ENCODE assay signal across 24 mouse cellular contexts in genomic region chr6:3926140-3926539, GRCm38 (mm10).
DNase-seq lines count a peak whose midpoint lies in the region; ATAC-seq and TF ChIP-seq lines count a peak whose summit lies in the region.
"Had no signal": no experiment of that assay in that cellular context is flagged by ENCODE, and none has a peak within 500 bp of the region (broad histone marks: within the 10 kb centered on the region; RNA-seq: fewer than 3 reads in every experiment).

No protein-coding gene starts in this region.

- TF ChIP-seq EP300 in CH12.LX (IDR thresholded peaks at IDR 0.05; ENCODE audit: low read length) = 0 out of 2 replicates have a peak, but pooled peaks have one; percentile 8

- dilution Hi-C loops in CH12.LX (cut with MboI; ENCODE audit: extremely low pct_ligation_motif_present, extremely low pct_unique_long_range_greater_than_20kb, low sequenced_read_pairs) = no loop called here

- H3K4me1 ChIP-seq in CH12.LX (ENCODE audit: control insufficient read depth in 1 of 2, insufficient read depth in 2 of 2) = no peaks in the 10 kb centered on the region; a peak in 1 of 4 replicates
- H3K4me1 ChIP-seq: embryonic facial prominence, embryonic 13.5 days; embryonic facial prominence, embryonic 15.5 days; forebrain, embryonic 10.5 days; forebrain, embryonic 12.5 days had no signal

- no peak overlapping the region for H3K27ac ChIP-seq in CH12.LX (ENCODE audit: insufficient read depth, low read depth)
- H3K27ac ChIP-seq: embryonic facial prominence, embryonic 13.5 days; embryonic facial prominence, embryonic 15.5 days; forebrain, embryonic 10.5 days; forebrain, embryonic 12.5 days had no signal

- no peaks in the 10 kb centered on the region for H3K27me3 ChIP-seq in CH12.LX (replicated peaks)
- H3K27me3 ChIP-seq: embryonic facial prominence, embryonic 13.5 days; embryonic facial prominence, embryonic 15.5 days; forebrain, embryonic 12.5 days had no signal

- peak; percentile 1 for DNase-seq in 416B (ENCODE audit: low read depth)
- DNase-seq in CH12.LX (ENCODE audit: extremely low read depth) = peak; percentile 7
- no peak for DNase-seq in cerebellum, adult 11 months
- DNase-seq in heart, adult 8-10 months (ENCODE audit: low spot score) = no peak
- DNase-seq in kidney, adult 18-20 months = no peak
- DNase-seq: adrenal gland, adult 2 months; adrenal gland, postnatal 10 days; adrenal gland, postnatal 25 days; B cell, adult 2 months; cerebellum, adult 18-20 months; cerebellum, adult 8-10 months; cerebellum, adult 9-11 months; cerebellum, postnatal 14 days; cerebellum, postnatal 36 days; embryo, embryonic 11 days had no signal

- H3K4me2 ChIP-seq in CH12.LX (ENCODE audit: insufficient read depth, low read depth, poor library complexity, severe bottlenecking) = no peak overlapping the region; the same call in 1 of the 2 replicates
- H3K4me2 ChIP-seq: embryonic facial prominence, embryonic 13.5 days; embryonic facial prominence, embryonic 15.5 days; forebrain, embryonic 12.5 days had no signal

- ATAC-seq in megakaryocyte, adult 5-6 weeks (ENCODE audit: poor library complexity, severe bottlenecking) = 0 out of 2 replicates have a peak, but pooled peaks have one; percentile 18
- ATAC-seq: CD4-positive, CD25-positive, alpha-beta regulatory T cell, adult 4 months; forebrain, embryonic 14.5 days; forebrain, embryonic 16.5 days had no signal

- no peaks in the 10 kb centered on the region for H3K9me3 ChIP-seq in CH12.LX (replicated peaks; ENCODE audit: low read length)
- H3K9me3 ChIP-seq: embryonic facial prominence, embryonic 13.5 days; embryonic facial prominence, embryonic 15.5 days; forebrain, embryonic 10.5 days; forebrain, embryonic 12.5 days had no signal

- TF ChIP-seq CTCF in CH12.LX (conservative IDR thresholded peaks at IDR 0.05 in 1 of 2, IDR thresholded peaks at IDR 0.05 in 1 of 2; ENCODE audit: low read depth in 2 of 2, low read length in 2 of 2) = no peak

- H3K79me2 ChIP-seq in CH12.LX (replicated peaks; ENCODE audit: control insufficient read depth, extremely low read depth, insufficient read depth, poor library complexity, severe bottlenecking) = no peaks in the 10 kb centered on the region

- in situ Hi-C loops in CH12.LX (cut with MboI; ENCODE audit: low pct_ligation_motif_present, low pct_unique_long_range_greater_than_20kb, low sequenced_read_pairs) = no loop called here

- TF ChIP-seq RAD21 in CH12.LX (IDR thresholded peaks at IDR 0.05; ENCODE audit: low read depth, low read length) = no peak

- no peaks in the 10 kb centered on the region for H3K36me3 ChIP-seq in CH12.LX (replicated peaks in 1 of 2; ENCODE audit: control insufficient read depth in 1 of 2, insufficient read depth in 1 of 2, low read length in 1 of 2)
- H3K36me3 ChIP-seq: embryonic facial prominence, embryonic 13.5 days; embryonic facial prominence, embryonic 15.5 days; forebrain, embryonic 10.5 days; forebrain, embryonic 12.5 days had no signal

- TF ChIP-seq POLR2A in CH12.LX (IDR thresholded peaks at IDR 0.05; ENCODE audit: low read depth, low read length) = no peak

- H3K9ac ChIP-seq in CH12.LX (ENCODE audit: insufficient read depth, low read depth) = no peak overlapping the region
- H3K9ac ChIP-seq: embryonic facial prominence, embryonic 13.5 days; embryonic facial prominence, embryonic 15.5 days; forebrain, embryonic 12.5 days had no signal

- no peak overlapping the region for H3K4me3 ChIP-seq in CH12.LX (replicated peaks in 1 of 3; ENCODE audit: low read depth in 2 of 3, low read length in 2 of 3, poor library complexity in 1 of 3)
- H3K4me3 ChIP-seq: embryonic facial prominence, embryonic 13.5 days; embryonic facial prominence, embryonic 15.5 days; erythroblast, embryonic 14.5 days; forebrain, embryonic 10.5 days; forebrain, embryonic 12.5 days had no signal

TF ChIP-seq in CH12.LX, 34 proteins besides CTCF, POLR2A, EP300 and RAD21:
- TF ChIP-seq UBTF (IDR thresholded peaks at IDR 0.05; ENCODE audit: low read depth, low read length) (no peak), MXI1 (IDR thresholded peaks at IDR 0.05; ENCODE audit: low read depth, low read length) (no peak)
TF ChIP-seq in CH12.LX: peak in this region for 0.

Comparison
In these comparisons a context has a peak if more than half of its experiments do, and no peak if none do; other contexts are left out.
1. DNase-seq: peak in 416B (single experiment) and CH12.LX (single experiment); none in cerebellum, adult 11 months (single experiment), heart, adult 8-10 months (single experiment) and kidney, adult 18-20 months (single experiment).